Mouse (Mus musculus): Measurements from ENCODE around the gene Stn1. TPM values are rescaled to one million over a fixed set of nuclear protein-coding genes. Genes with fewer than 3 reads are reported as not detected.

Stn1 gene
- polyA plus RNA-seq, 1 experiment = 10.1 TPM

- H3K4me1 ChIP-seq (ENCODE audit: control insufficient read depth, insufficient read depth, low read length) = no peaks in the 10 kb centered on the region
- H3K27ac ChIP-seq (ENCODE audit: insufficient read depth, low read length) = no peak overlapping the region
- no peak for DNase-seq
- no peaks in the 10 kb centered on the region; the same call in 1 of the 2 replicates for H3K27me3 ChIP-seq (ENCODE audit: control insufficient read depth, insufficient read depth, low read length)
- no peak for TF ChIP-seq CTCF (IDR thresholded peaks at IDR 0.05; ENCODE audit: borderline replicate concordance, insufficient read depth, low read depth, low read length)
- TF ChIP-seq POLR2A (IDR thresholded peaks at IDR 0.05; ENCODE audit: borderline replicate concordance, insufficient read depth, low read length) = no peak
- WGBS = 13% methylated on average over 23 of the region's 23 CpGs
- no peak overlapping the region for H3K4me3 ChIP-seq (replicated peaks; ENCODE audit: insufficient read depth, low read depth, low read length)
Observed at GRCm38 (mm10) chr19:47493017-47493997, 44.0 kb downstream of the Stn1 start.

- H3K27me3 ChIP-seq (ENCODE audit: control insufficient read depth, insufficient read depth, low read length) = no peaks in the 10 kb centered on the region; the same call in 1 of the 2 replicates
- no peaks in the 10 kb centered on the region for H3K4me1 ChIP-seq (ENCODE audit: control insufficient read depth, insufficient read depth, low read length)
- no peak for DNase-seq
- TF ChIP-seq POLR2A (IDR thresholded peaks at IDR 0.05; ENCODE audit: borderline replicate concordance, insufficient read depth, low read length) (no peak), CTCF (IDR thresholded peaks at IDR 0.05; ENCODE audit: borderline replicate concordance, insufficient read depth, low read depth, low read length) (no peak)
- no peak overlapping the region for H3K27ac ChIP-seq (ENCODE audit: insufficient read depth, low read length)
- WGBS = 66% methylated on average over 6 of the region's 6 CpGs
- H3K4me3 ChIP-seq (replicated peaks; ENCODE audit: insufficient read depth, low read depth, low read length) = no peak overlapping the region
Observed at GRCm38 (mm10) chr19:47492422-47492821, 44.9 kb downstream of the Stn1 start.

- DNase-seq = no peak
- H3K4me3 ChIP-seq (replicated peaks; ENCODE audit: insufficient read depth, low read depth, low read length) = no peak overlapping the region
- H3K4me1 ChIP-seq (ENCODE audit: control insufficient read depth, insufficient read depth, low read length) = no peaks in the 10 kb centered on the region
- no peaks in the 10 kb centered on the region; the same call in 1 of the 2 replicates for H3K27me3 ChIP-seq (ENCODE audit: control insufficient read depth, insufficient read depth, low read length)
- no peak overlapping the region for H3K27ac ChIP-seq (ENCODE audit: insufficient read depth, low read length)
- 53% methylated on average over 2 of the region's 2 CpGs for WGBS
- TF ChIP-seq POLR2A (IDR thresholded peaks at IDR 0.05; ENCODE audit: borderline replicate concordance, insufficient read depth, low read length) = no peak
- no peak for TF ChIP-seq CTCF (IDR thresholded peaks at IDR 0.05; ENCODE audit: borderline replicate concordance, insufficient read depth, low read depth, low read length)
Observed at GRCm38 (mm10) chr19:47491853-47492252, 45.5 kb downstream of the Stn1 start.

GRCm38 (mm10) chr19:47489233-47489632, 48.1 kb downstream of the Stn1 start:
- TF ChIP-seq CTCF (IDR thresholded peaks at IDR 0.05; ENCODE audit: borderline replicate concordance, insufficient read depth, low read depth, low read length) = no peak
- no peak for TF ChIP-seq POLR2A (IDR thresholded peaks at IDR 0.05; ENCODE audit: borderline replicate concordance, insufficient read depth, low read length)

GRCm38 (mm10) chr19:47488250-47488649, 49.1 kb downstream of the Stn1 start:
- no peaks in the 10 kb centered on the region; the same call in 1 of the 2 replicates for H3K4me1 ChIP-seq (ENCODE audit: control insufficient read depth, insufficient read depth, low read length)
- no peaks in the 10 kb centered on the region for H3K27me3 ChIP-seq (ENCODE audit: control insufficient read depth, insufficient read depth, low read length)
- 49% methylated on average over 4 of the region's 4 CpGs for WGBS
- no peak for DNase-seq
- TF ChIP-seq CTCF (IDR thresholded peaks at IDR 0.05; ENCODE audit: borderline replicate concordance, insufficient read depth, low read depth, low read length) (no peak; the same call in 1 of the 2 replicates), POLR2A (IDR thresholded peaks at IDR 0.05; ENCODE audit: borderline replicate concordance, insufficient read depth, low read length) (no peak)
- no peak overlapping the region for H3K4me3 ChIP-seq (replicated peaks; ENCODE audit: insufficient read depth, low read depth, low read length)
- H3K27ac ChIP-seq (ENCODE audit: insufficient read depth, low read length) = no peak overlapping the region

More at GRCm38 (mm10) chr19:47489233-47489632, 48.1 kb downstream of the Stn1 start:
- Histone ChIP-seq H3K4me1 (ENCODE audit: control insufficient read depth, insufficient read depth, low read length) (no peaks in the 10 kb centered on the region; the same call in 1 of the 2 replicates), H3K27me3 (ENCODE audit: control insufficient read depth, insufficient read depth, low read length) (no peaks in the 10 kb centered on the region; the same call in 1 of the 2 replicates), H3K4me3 (replicated peaks; ENCODE audit: insufficient read depth, low read depth, low read length) (no peak overlapping the region), H3K27ac (ENCODE audit: insufficient read depth, low read length) (no peak overlapping the region)
- WGBS = 87% methylated on average over 3 of the region's 3 CpGs
- DNase-seq = no peak

- Histone ChIP-seq H3K27ac (ENCODE audit: insufficient read depth, low read length) (no peak overlapping the region), H3K4me1 (ENCODE audit: control insufficient read depth, insufficient read depth, low read length) (no peaks in the 10 kb centered on the region; the same call in 1 of the 2 replicates), H3K4me3 (replicated peaks; ENCODE audit: insufficient read depth, low read depth, low read length) (no peak overlapping the region), H3K27me3 (ENCODE audit: control insufficient read depth, insufficient read depth, low read length) (no peaks in the 10 kb centered on the region)
- WGBS = 66% methylated on average over 9 of the region's 9 CpGs
- no peak for TF ChIP-seq POLR2A (IDR thresholded peaks at IDR 0.05; ENCODE audit: borderline replicate concordance, insufficient read depth, low read length)
- TF ChIP-seq CTCF (IDR thresholded peaks at IDR 0.05; ENCODE audit: borderline replicate concordance, insufficient read depth, low read depth, low read length) = no peak
- DNase-seq = no peak
Observed at GRCm38 (mm10) chr19:47487572-47487971, 49.7 kb downstream of the Stn1 start.

- Histone ChIP-seq H3K4me3 (replicated peaks; ENCODE audit: insufficient read depth, low read depth, low read length) (no peak overlapping the region), H3K27me3 (ENCODE audit: control insufficient read depth, insufficient read depth, low read length) (no peaks in the 10 kb centered on the region), H3K4me1 (ENCODE audit: control insufficient read depth, insufficient read depth, low read length) (no peaks in the 10 kb centered on the region; the same call in 1 of the 2 replicates), H3K27ac (ENCODE audit: insufficient read depth, low read length) (0 out of 2 replicates have a peak overlapping the region, but pooled peaks have one; percentile 14)
- WGBS = 26% methylated on average over 9 of the region's 9 CpGs
- TF ChIP-seq POLR2A (IDR thresholded peaks at IDR 0.05; ENCODE audit: borderline replicate concordance, insufficient read depth, low read length) (no peak), CTCF (IDR thresholded peaks at IDR 0.05; ENCODE audit: borderline replicate concordance, insufficient read depth, low read depth, low read length) (no peak)
- DNase-seq = no peak
Observed at GRCm38 (mm10) chr19:47485997-47486566, 51.2 kb downstream of the Stn1 start.
